Mouse (Mus musculus): ENCODE data around the gene Wdr83. TPM values are rescaled to one million over a fixed set of nuclear protein-coding genes. Genes with fewer than 3 reads are reported as not detected.
"Not testable (repeated sequence)": the region's sequence is repeated elsewhere in the genome, so short reads cannot be mapped to it uniquely, and the experiment has no call there.

The Wdr83 gene
- 50.1 and 102 TPM in 2 replicates for total RNA-seq (2014; fragmentation: Nextera tagmentation)
- 23.1 and 25.2 TPM in 2 replicates for total RNA-seq (2017)

- peak; percentile 59 for ATAC-seq (replicated peaks; ENCODE audit: low FRiP score, low TSS enrichment, poor library complexity, severe bottlenecking)
Observed at GRCm38 (mm10) chr8:85081216-85081555, at the start of gene Wdr83. TSS of gene Wdr83 (minus strand) at chr8:85081306.

DNA sequence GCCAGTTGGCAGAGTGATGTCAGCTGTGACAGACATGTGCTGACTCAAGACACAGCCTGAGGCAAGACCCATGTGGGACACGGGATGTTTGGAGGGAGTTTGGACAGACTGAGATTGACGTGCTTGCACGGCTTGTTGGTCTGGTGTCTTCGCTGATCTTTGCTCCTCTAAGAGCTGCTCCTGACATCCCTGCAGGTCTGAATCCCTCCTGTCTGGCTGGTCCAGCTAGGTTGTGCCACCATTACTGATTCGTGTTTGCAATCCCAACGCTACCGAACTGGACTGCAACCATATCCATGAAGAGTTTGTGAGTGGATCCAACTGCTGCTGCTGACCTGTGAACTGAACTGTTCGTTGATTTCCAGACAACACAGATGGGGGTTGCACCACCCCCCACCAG is 42.6 kb upstream of the Wdr83 start:
- ATAC-seq (replicated peaks; ENCODE audit: low FRiP score, low TSS enrichment, poor library complexity, severe bottlenecking), result no peak

GRCm38 (mm10) chr8:85122995-85123394 is 41.9 kb upstream of the Wdr83 start, which contains the start of gene Zfp791:
TSS of gene Zfp791 (minus strand) at chr8:85123095.
- ATAC-seq (replicated peaks; ENCODE audit: low FRiP score, low TSS enrichment, poor library complexity, severe bottlenecking), result no peak

DNA sequence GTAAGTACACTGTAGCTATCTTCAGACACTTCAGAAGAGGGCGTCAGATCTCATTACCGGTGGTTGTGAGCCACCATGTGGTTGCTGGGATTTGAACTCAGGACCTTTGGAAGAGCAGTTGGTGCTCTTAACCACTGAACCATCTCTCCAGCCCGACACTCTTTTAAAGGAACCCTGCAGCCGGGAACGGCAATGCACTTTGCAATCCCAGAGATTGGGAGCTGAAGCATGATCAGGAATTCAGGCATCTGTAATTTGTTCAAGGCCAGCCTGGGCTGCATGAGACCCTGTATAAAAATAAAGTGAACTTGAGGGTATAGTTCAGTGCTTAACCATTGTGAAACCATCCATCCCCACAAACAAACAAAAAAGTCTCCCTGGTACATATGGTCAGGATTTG is 39.1 kb upstream of the Wdr83 start:
- not testable (repeated sequence) for ATAC-seq (replicated peaks; ENCODE audit: low FRiP score, low TSS enrichment, poor library complexity, severe bottlenecking)

DNA sequence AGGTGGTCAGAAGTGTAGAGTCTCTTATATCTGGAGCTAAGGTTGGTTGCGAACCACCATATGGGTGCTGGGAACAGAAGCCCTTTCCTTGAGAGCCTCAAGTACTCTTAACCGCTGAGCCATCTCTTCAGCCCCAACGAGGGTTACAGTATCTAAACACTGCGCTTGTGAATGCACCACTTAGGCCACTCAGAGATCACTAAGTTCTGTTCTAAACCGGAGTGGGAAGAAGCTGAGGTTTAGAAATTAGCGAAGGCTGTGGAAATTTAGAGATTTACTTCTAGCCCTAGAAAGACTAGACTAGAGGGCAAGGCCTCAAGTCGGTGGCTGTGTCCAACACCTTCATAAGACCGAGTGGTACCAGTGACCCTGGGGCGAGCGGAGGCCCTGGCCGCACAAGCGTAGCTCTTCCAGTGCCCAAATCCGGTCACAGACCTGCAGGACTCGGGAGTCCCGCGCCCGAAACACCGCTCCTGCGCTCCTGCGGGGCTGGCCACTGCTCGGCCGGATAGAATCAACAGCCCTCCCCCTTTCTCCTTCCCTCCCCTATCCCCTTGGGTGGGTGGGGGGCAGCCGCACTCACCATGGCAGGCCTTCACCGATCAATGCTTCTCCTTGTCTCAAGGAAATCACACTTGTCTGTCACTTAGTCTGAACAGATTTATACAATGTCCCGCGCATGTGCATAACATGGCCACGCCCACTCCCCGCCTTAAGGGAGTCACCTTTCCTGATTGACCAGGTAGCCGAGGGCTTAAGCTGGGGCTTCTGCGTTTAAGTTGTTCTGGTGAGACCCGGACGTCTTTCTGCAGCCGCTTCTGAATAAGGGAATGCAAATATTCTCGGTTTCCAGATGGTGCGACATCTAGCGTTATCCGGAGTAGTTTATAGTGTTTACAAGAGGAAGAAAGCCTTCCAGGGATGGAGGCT is 38.2 kb upstream of the Wdr83 start:
- ATAC-seq (replicated peaks; ENCODE audit: low FRiP score, low TSS enrichment, poor library complexity, severe bottlenecking), result no peak

DNA sequence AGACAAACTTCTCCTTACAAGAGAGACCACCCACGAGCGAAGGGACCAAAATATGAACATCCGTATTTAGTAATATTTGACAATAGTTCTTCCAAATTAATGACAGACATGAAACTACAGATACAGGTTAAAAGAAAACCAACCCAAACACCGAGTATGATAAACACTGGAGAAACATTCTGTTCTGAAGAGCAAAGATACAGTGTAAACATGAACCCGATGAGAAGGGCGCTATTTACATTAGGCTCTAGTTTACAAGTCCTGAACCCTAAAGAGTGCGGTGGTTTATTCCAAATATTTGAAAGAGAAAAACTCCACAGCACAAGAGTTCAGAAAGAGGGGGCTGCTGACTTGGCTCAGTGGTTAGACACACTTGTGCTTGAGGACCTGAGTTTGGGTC is 35.9 kb upstream of the Wdr83 start:
- ATAC-seq (replicated peaks; ENCODE audit: low FRiP score, low TSS enrichment, poor library complexity, severe bottlenecking), result no peak

DNA sequence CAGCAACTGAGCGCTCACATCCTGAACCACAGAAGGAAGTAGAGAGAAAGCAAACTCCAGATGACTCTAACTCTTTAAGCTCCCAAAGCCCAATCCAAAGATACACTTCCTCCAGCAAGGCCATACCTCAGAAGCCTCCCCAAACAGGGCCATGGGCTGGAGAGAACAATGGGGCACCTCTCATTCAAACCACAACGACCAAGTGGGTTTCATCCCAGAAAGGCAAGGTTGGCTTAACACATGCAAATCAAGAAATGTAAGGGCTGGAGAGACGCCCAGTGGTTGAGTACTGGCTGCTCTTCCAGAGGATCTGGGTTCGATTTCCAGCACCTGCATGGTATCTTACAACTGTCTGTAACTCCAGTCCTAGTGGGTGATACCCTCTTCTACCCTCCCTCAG is 34.4 kb upstream of the Wdr83 start:
- no peak for ATAC-seq (replicated peaks; ENCODE audit: low FRiP score, low TSS enrichment, poor library complexity, severe bottlenecking)

DNA sequence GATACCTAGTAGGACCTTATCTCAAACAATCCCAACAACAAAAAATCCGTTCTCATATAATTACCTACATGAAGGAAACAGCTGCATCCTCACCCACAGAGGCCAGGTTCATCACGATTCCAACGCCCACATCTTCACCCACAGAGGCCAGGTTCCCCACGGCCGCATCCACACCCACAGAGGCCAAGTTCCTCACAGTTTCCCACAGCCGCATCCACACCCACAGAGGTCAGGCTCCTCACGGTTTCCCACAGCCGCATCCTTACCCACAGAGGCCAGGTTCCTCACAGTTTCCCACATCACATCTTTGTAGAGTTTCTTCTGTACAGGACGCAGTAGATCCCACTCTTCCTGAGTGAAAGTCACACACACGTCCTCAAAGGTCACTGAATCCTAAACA is 32.1 kb upstream of the Wdr83 start:
- ATAC-seq (replicated peaks; ENCODE audit: low FRiP score, low TSS enrichment, poor library complexity, severe bottlenecking), result no peak

DNA sequence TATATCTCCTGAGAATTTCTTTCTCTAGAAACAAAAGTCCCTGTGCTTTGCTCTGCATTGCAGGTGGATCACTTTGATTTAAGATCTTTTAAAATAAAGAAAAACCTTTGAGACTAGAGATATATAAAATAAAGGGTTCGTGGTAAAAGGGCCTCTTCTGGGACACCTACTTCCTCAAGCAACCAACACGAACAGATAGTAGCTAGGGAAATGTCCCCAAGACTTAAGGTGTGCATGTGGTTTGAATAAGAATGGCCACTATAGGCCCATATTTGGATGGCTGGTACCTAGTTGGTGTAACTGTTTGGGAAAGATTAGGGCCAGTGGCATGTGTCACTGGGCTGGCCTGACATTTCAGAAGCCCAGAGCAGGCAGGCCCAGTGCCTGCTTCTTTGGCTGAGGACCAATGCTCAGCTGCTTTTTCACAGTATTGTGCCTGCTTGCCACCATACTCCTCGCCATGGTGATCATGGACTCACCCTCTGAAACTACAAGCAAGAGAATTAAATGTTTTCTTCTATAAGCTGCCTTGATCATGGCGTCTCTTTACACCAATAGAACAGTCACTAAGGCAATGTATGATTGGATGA is 19.1 kb upstream of the Wdr83 start:
- 0 out of 2 replicates have a peak, but pooled peaks have one; percentile 22 for ATAC-seq (replicated peaks; ENCODE audit: low FRiP score, low TSS enrichment, poor library complexity, severe bottlenecking)

DNA sequence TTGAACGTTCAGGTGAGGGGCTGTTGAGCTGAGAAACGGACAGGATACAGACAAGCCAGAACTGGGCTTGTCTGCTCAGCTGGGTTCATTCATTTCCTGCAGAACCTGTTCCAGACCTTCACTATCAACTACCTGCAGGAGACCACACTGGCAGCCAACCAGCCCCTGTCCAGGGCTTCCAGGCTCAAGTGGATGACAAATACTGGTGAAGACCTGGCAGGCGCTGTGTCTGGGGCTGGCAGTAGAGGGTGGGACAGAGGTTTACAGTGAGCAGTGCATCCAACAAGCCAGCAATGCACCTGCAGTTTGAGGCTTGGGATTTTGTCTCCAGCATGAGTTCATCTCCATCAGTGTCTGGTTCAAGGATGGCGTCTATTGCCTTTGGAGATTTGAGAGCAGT is 15.7 kb upstream of the Wdr83 start:
- ATAC-seq (replicated peaks; ENCODE audit: low FRiP score, low TSS enrichment, poor library complexity, severe bottlenecking), result no peak

- no peak for ATAC-seq (replicated peaks; ENCODE audit: low FRiP score, low TSS enrichment, poor library complexity, severe bottlenecking)
Observed at GRCm38 (mm10) chr8:85096196-85096595, 15.1 kb upstream of the Wdr83 start.

GRCm38 (mm10) chr8:85095566-85095965 is 14.5 kb upstream of the Wdr83 start:
- no peak for ATAC-seq (replicated peaks; ENCODE audit: low FRiP score, low TSS enrichment, poor library complexity, severe bottlenecking)

DNA sequence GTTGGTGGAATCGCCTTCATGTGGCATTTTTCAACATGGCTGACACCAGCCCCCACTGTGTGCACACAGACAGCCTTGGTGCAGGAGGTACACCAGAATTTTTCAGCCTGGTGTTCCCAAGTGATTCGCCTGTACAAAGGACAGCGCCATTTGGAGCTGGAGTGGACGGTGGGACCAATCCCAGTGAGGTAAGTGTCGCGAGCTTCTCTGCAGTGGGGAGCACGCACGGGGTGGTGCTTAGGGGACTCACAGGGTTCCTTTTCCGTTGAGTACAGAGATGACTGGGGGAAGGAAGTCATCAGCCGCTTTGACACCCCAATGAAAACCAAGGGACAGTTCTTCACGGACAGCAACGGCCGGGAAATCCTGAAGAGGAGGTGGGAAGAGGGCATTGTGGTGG is 13.9 kb upstream of the Wdr83 start:
- ATAC-seq (replicated peaks; ENCODE audit: low FRiP score, low TSS enrichment, poor library complexity, severe bottlenecking), result no peak

GRCm38 (mm10) chr8:85091526-85092090 is 10.5 kb upstream of the Wdr83 start:
- ATAC-seq (replicated peaks; ENCODE audit: low FRiP score, low TSS enrichment, poor library complexity, severe bottlenecking), result no peak

DNA sequence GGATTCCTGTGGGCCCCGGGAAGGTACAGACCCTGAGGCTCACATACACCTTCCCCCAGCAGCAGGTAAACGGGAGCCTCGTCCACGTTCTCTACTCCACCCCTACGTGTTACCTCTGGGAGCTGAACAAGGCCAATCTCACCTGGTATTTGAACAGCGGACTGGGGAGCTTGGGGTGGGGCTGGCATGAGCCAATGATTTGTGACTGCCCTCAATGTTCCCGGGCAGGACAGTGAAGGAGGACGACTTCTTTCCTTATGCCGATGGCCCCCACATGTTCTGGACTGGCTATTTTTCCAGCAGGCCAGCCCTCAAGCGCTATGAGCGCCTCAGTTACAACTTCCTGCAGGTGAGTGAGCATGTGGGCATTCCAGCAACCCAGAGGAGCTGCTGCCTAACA is 9.8 kb upstream of the Wdr83 start:
- no peak for ATAC-seq (replicated peaks; ENCODE audit: low FRiP score, low TSS enrichment, poor library complexity, severe bottlenecking)

- ATAC-seq (replicated peaks; ENCODE audit: low FRiP score, low TSS enrichment, poor library complexity, severe bottlenecking), result no peak
Observed at GRCm38 (mm10) chr8:85088771-85089170, 7.7 kb upstream of the Wdr83 start.

- no peak for ATAC-seq (replicated peaks; ENCODE audit: low FRiP score, low TSS enrichment, poor library complexity, severe bottlenecking)
Observed at GRCm38 (mm10) chr8:85086238-85086637, 5.1 kb upstream of the Wdr83 start.

GRCm38 (mm10) chr8:85084633-85085032 is 3.5 kb upstream of the Wdr83 start:
- ATAC-seq (replicated peaks; ENCODE audit: low FRiP score, low TSS enrichment, poor library complexity, severe bottlenecking), result no peak

DNA sequence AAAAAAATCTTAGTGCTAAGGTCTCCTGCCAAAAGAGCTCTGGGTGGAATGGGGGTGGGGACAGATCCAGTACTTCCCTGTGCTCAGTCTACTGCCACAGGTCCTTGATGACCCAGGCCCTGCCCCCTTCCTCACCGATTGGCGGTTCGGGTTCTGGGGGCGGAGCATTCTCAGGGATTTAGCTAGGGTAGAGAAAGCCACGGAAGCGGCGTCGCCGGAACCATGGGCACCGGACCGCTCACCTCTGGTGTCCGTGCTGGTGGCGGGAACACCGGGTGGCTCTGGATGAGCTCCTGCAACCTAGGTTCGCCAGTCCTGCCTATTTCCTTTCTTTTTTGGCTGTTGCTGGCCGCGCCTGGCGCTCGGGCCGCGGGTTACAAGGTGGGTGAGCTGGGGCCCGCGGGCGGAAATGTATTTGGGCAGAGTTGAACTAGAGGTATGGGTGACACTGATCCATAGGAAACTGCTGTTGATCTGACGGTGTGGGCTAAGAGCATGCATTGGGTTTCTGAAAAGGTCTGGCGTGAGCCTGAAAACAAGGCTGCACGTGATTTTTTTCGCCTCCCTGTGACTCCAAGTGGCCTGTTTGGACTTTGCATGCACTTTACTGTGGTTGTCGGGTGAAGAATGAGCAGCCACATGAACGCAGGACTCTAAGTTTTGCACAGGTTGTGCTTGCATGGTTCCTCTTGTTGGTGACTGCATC is 2.2 kb upstream of the Wdr83 start, which contains the start of gene Man2b1:
TSS of gene Man2b1 (plus strand) at position 163 of the 706 bp plus-strand sequence.
- peak; percentile 81 for ATAC-seq (replicated peaks; ENCODE audit: low FRiP score, low TSS enrichment, poor library complexity, severe bottlenecking)

- ATAC-seq (replicated peaks; ENCODE audit: low FRiP score, low TSS enrichment, poor library complexity, severe bottlenecking), result not testable (repeated sequence)
Observed at GRCm38 (mm10) chr8:85082169-85082568, 1.1 kb upstream of the Wdr83 start.
